Mouse (Mus musculus) C2C12 (cell line): ENCODE data around the gene Grip2. TPM values are rescaled to one million over a fixed set of nuclear protein-coding genes. Genes with fewer than 3 reads are reported as not detected.

Experiments used
- H3K27me3 ChIP-seq: one replicate; pipeline ENCODE4 v1.6.1; 2011; ENCODE audit not compliant: control insufficient read depth, insufficient read depth, insufficient read length
- H3K36me3 ChIP-seq: one replicate; pipeline ENCODE4 v1.6.1; 2011; ENCODE audit not compliant: control insufficient read depth, insufficient read depth
- H3K4me3 ChIP-seq: one replicate; pipeline ENCODE4 v1.5.1; 2011; ENCODE audit warnings: mild to moderate bottlenecking, control low read depth; ENCODE audit not compliant: poor library complexity, insufficient read depth, severe bottlenecking
- H3K79me2 ChIP-seq: one replicate; pipeline ENCODE4 v1.6.1; 2011; ENCODE audit not compliant: control insufficient read depth, insufficient read depth
- H3K79me3 ChIP-seq: one replicate; pipeline ENCODE4 v1.6.1; 2011; ENCODE audit warnings: low read depth, control low read depth
- H3ac ChIP-seq: one replicate; pipeline ENCODE3; 2011; ENCODE audit warnings: low read depth; ENCODE audit not compliant: control insufficient read depth, insufficient read length
- CEBPB ChIP-seq: IDR thresholded peaks from one replicate; pipeline ENCODE4 v1.6.1; 2011; ENCODE audit warnings: low read depth, mild to moderate bottlenecking, control low read depth, moderate library complexity
- CTCF ChIP-seq: IDR thresholded peaks from one replicate; pipeline ENCODE4 v1.5.1; 2011; ENCODE audit not compliant: control insufficient read depth, insufficient read depth, insufficient read length
- FOSL1 ChIP-seq: IDR thresholded peaks from one replicate; pipeline ENCODE4 v1.8.0; 2011; ENCODE audit warnings: mild to moderate bottlenecking, low read length; ENCODE audit not compliant: poor library complexity, insufficient read depth, severe bottlenecking
- MAX ChIP-seq: IDR thresholded peaks from one replicate; pipeline ENCODE4 v1.6.1; 2011; ENCODE audit warnings: mild to moderate bottlenecking, control low read depth
- MYOD1 ChIP-seq: IDR thresholded peaks from one replicate; pipeline ENCODE4 v1.6.1; 2011; ENCODE audit warnings: low read depth; ENCODE audit not compliant: control insufficient read depth, insufficient read length
- MYOG ChIP-seq: IDR thresholded peaks from one replicate; pipeline ENCODE4 v1.6.1; 2011; ENCODE audit not compliant: control insufficient read depth, insufficient read length; ENCODE audit errors: extremely low read depth
- USF1 ChIP-seq: IDR thresholded peaks from one replicate; pipeline ENCODE4 v1.6.1; 2011; ENCODE audit warnings: low read depth, mild to moderate bottlenecking, control low read depth, moderate library complexity
- polyA plus RNA-seq: library from polyadenylated mRNA; unstranded; fragments of >200 nt; fragmentation: generic; extraction: Trizol; gene quantifications from one replicate; pipeline ENCODE4 v1.2.1, GENCODE M21; 2012; ENCODE audit warnings: missing spikeins

The Grip2 gene
- polyA plus RNA-seq, 1 experiment, result 0.02 TPM

DNA sequence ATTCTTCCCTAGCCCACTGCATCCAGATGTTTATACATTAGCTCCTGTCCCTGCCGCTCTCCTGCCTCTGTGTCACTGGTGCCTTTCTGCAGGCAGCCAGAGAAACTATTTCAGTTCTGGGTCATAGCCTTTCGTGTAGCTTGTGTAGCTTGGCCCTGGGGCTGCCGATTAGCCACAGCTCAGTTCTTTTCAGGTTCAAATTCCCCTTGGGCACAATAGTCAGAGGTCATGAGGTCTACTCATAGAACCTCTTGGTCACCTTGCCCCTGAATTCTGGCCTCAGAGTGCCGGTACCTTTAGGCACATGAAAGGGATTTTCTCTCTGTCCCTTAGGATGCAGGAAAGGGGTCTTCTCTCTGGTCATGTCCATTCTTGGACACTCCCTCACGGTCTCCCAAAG, 80.3 kb downstream of the Grip2 start:
- TF ChIP-seq MYOD1 (no peak), USF1 (no peak), CEBPB (no peak), CTCF (no peak), FOSL1 (no peak), MYOG (no peak), MAX (no peak)
- peaks cover 11% of the 10 kb centered on the region for H3K79me2 ChIP-seq
- no peaks in the 10 kb centered on the region for H3K27me3 ChIP-seq
- no peak overlapping the region for H3K4me3 ChIP-seq
- no peak overlapping the region for H3ac ChIP-seq
- H3K79me3 ChIP-seq, result no peaks in the 10 kb centered on the region
- peaks cover 99% of the 10 kb centered on the region for H3K36me3 ChIP-seq

- peaks cover 99% of the 10 kb centered on the region for H3K36me3 ChIP-seq
- peaks cover 18% of the 10 kb centered on the region for H3K79me2 ChIP-seq
- H3K27me3 ChIP-seq, result no peaks in the 10 kb centered on the region
- H3ac ChIP-seq, result no peak overlapping the region
- H3K4me3 ChIP-seq, result no peak overlapping the region
- H3K79me3 ChIP-seq, result no peaks in the 10 kb centered on the region
- TF ChIP-seq MAX, result no peak
- TF ChIP-seq CEBPB, result no peak
- TF ChIP-seq MYOG, result no peak
- TF ChIP-seq MYOD1, result no peak
- no peak for TF ChIP-seq FOSL1
- TF ChIP-seq USF1, result no peak
- TF ChIP-seq CTCF, result no peak
Observed at GRCm38 (mm10) chr6:91745947-91746582, 81.0 kb downstream of the Grip2 start.

DNA sequence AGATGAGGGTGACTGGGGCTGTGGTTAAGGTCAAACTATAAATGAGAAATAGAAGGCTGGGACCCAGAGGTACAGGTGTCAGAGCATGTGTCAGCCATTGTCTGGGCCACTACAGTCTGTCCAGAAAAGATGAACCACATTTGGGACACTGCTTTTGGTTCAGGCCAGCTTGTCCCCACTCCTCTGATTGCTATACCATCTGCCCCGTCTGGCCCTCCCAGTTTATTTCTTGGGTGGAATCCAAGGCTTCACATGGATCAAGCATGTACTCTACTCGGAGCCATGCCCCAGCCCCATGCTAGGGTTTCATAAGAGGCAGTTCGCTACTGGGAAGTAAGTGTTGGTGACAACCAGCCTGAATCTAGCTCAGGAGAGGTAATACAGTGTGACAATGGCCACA, 81.8 kb downstream of the Grip2 start:
- Histone ChIP-seq H3K27me3 (no peaks in the 10 kb centered on the region), H3K4me3 (no peak overlapping the region), H3K36me3 (peaks cover 99% of the 10 kb centered on the region), H3ac (no peak overlapping the region), H3K79me2 (peaks cover 18% of the 10 kb centered on the region), H3K79me3 (no peaks in the 10 kb centered on the region)
- TF ChIP-seq USF1, result no peak
- no peak for TF ChIP-seq MYOD1

- peaks cover 19% of the 10 kb centered on the region for H3K79me2 ChIP-seq
- no peak overlapping the region for H3ac ChIP-seq
- no peak overlapping the region for H3K4me3 ChIP-seq
- H3K27me3 ChIP-seq, result no peaks in the 10 kb centered on the region
- no peak for TF ChIP-seq CTCF
- no peak for TF ChIP-seq MYOG
- no peak for TF ChIP-seq CEBPB
- TF ChIP-seq USF1, result no peak
- TF ChIP-seq MAX, result no peak
- no peak for TF ChIP-seq FOSL1
- TF ChIP-seq MYOD1, result no peak
- H3K36me3 ChIP-seq, result peaks cover 99% of the 10 kb centered on the region
- no peaks in the 10 kb centered on the region for H3K79me3 ChIP-seq
Observed at GRCm38 (mm10) chr6:91743886-91744285, 83.2 kb downstream of the Grip2 start.

DNA sequence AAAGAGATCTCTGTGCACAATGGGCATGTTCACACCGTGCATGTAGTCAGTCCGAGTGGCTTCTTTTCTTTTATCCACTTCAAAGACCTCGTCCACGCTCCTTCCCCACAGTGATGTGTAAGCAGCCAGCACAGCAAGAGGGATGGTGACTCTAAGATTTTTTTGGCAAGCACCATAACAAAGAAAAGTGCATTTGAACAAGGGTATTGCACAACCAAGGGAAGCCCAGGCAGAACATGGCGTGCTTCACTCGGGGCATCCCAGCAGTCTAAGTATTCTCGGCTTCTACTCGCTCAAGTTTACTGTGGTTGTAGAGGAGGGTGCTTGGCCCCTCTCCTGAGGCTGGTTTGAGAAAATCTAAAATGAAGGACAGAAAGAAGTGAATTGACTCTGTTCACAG, 84.1 kb downstream of the Grip2 start:
- Histone ChIP-seq H3K4me3 (no peak overlapping the region), H3K79me3 (no peaks in the 10 kb centered on the region), H3K27me3 (no peaks in the 10 kb centered on the region), H3K36me3 (peaks cover 99% of the 10 kb centered on the region), H3ac (no peak overlapping the region), H3K79me2 (peaks cover 27% of the 10 kb centered on the region)
- TF ChIP-seq USF1 (no peak), CEBPB (peak; percentile 22), MYOG (no peak), CTCF (no peak)

GRCm38 (mm10) chr6:91742466-91742865, 84.6 kb downstream of the Grip2 start:
- no peak overlapping the region for H3K4me3 ChIP-seq
- H3K27me3 ChIP-seq, result no peaks in the 10 kb centered on the region
- peaks cover 99% of the 10 kb centered on the region for H3K36me3 ChIP-seq
- TF ChIP-seq CEBPB (no peak), FOSL1 (no peak), CTCF (no peak), MYOD1 (no peak), MAX (no peak), MYOG (no peak), USF1 (no peak)
- peaks cover 27% of the 10 kb centered on the region for H3K79me2 ChIP-seq
- H3K79me3 ChIP-seq, result no peaks in the 10 kb centered on the region
- no peak overlapping the region for H3ac ChIP-seq
